Comparison of ENCODE assay signal across 9 mouse cellular contexts in the genomic region with DNA sequence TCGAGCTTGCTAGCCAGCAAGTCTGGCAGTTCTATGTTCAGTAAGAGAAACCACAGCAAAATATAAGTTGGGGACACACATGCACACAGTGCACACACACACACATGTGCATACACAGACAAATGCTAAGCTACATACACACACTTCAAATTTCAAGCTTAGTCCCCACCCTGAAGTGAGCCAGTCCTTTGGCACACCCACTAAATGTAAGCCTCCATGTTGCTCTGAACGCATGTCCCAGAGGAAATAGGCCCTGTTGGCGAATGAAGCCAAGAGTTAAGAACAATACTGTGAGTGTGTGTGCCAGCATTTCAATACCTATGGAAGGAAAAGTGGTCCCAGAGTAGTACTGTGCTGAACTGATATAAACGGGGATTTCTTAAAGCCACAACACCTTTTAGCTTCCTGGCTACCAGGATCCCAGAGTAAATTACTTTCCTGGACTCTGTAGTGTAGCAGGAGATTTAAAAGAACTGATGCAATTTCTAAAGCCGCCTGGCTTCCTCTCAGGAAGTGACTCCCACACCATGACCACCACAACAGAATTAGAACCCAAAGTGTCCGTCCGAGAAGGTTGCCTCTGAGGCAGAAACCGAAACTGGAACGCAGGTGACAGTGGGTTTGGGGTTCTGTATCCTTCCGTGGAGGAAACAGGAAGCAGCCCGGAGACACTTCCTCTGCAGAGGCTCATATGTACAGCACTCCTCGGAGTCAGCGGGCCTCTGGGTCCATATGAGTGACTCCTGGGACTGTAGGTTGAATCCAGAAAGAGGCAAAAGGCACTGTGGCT. TPM values are rescaled to one million over a fixed set of nuclear protein-coding genes. Genes with fewer than 3 reads are reported as not detected.
DNase-seq lines count a peak whose midpoint lies in the region; ATAC-seq and TF ChIP-seq lines count a peak whose summit lies in the region.
"Had no signal": no experiment of that assay in that cellular context is flagged by ENCODE, and none has a peak within 500 bp of the region (broad histone marks: within the 10 kb centered on the region; RNA-seq: fewer than 3 reads in every experiment).

No protein-coding gene starts in this region.

- H3K27ac ChIP-seq in liver, postnatal 0 days (ENCODE audit: low read depth) = peak overlapping the region; percentile 17
- H3K27ac ChIP-seq: neural tube, embryonic 12.5 days had no signal

- H3K4me3 ChIP-seq in liver, postnatal 0 days (ENCODE audit: low read depth, low read length) = peak overlapping the region; percentile 14
- H3K4me3 ChIP-seq: neural tube, embryonic 12.5 days had no signal

- DNase-seq in 416B (ENCODE audit: low read depth) = peak; percentile 86
- peak; percentile 46 for DNase-seq in heart, postnatal 25 days (ENCODE audit: low spot score)
- peak; percentile 56 for DNase-seq in liver, postnatal 0 days
- peak; percentile 81 for DNase-seq in splenic B cell, adult 2 months (ENCODE audit: low read depth, low spot score)
- DNase-seq in left cerebral cortex, postnatal 4 days = no peak
- DNase-seq in urinary bladder, postnatal 4 days (ENCODE audit: low spot score in 2 of 2) = no peak
- DNase-seq in left cerebral cortex, adult 18-20 months (ENCODE audit: low spot score in 2 of 2) = no peak

- H3K9me3 ChIP-seq in liver, postnatal 0 days (ENCODE audit: low read length) = no peaks in the 10 kb centered on the region
- H3K9me3 ChIP-seq: neural tube, embryonic 12.5 days had no signal

- H3K27me3 ChIP-seq in liver, postnatal 0 days (ENCODE audit: insufficient read depth, low read length) = no peaks in the 10 kb centered on the region
- H3K27me3 ChIP-seq in splenic B cell, adult 2 months (ENCODE audit: control insufficient read depth, insufficient read depth, low read length, poor library complexity, severe bottlenecking) = no peaks in the 10 kb centered on the region
- H3K27me3 ChIP-seq: neural tube, embryonic 12.5 days had no signal

- ATAC-seq in activated CD4-positive, CD25-positive, alpha-beta regulatory T cell, adult 4 months = peak; percentile 98
- ATAC-seq in liver, postnatal 0 days = peak; percentile 77

- 35% methylated on average over 13 of the region's 13 CpGs for WGBS in liver, postnatal 0 days (ENCODE audit: insufficient replicate concordance)

- no peak for TF ChIP-seq EP300 in liver, postnatal 0 days (IDR thresholded peaks at IDR 0.05; ENCODE audit: low read depth)

- peaks cover 5% of the 10 kb centered on the region; the same call in 1 of the 2 replicates for H3K4me1 ChIP-seq in liver, postnatal 0 days (ENCODE audit: insufficient read depth)
- H3K4me1 ChIP-seq: neural tube, embryonic 12.5 days had no signal

- H3K9ac ChIP-seq in liver, postnatal 0 days (replicated peaks) = peak overlapping the region; percentile 1; the same call in 1 of the 2 replicates
- H3K9ac ChIP-seq: neural tube, embryonic 12.5 days had no signal

- intact Hi-C loops in heart, postnatal 25 days (cut with DNase I) = loop anchor here (5.0 kb wide), 2 partner anchors 70 to 165 kb away; no protein-coding TSS in a partner anchor
- intact Hi-C loops in left cerebral cortex, postnatal 4 days (cut with DNase I) = no loop called here

- H3K36me3 ChIP-seq in liver, postnatal 0 days (replicated peaks; ENCODE audit: insufficient read depth, low read length) = no peaks in the 10 kb centered on the region
- no peaks in the 10 kb centered on the region for H3K36me3 ChIP-seq in splenic B cell, adult 2 months (ENCODE audit: control insufficient read depth, insufficient read depth, low read length, poor library complexity, severe bottlenecking)
- H3K36me3 ChIP-seq: neural tube, embryonic 12.5 days had no signal

- no peak for TF ChIP-seq CTCF in liver, postnatal 0 days (IDR thresholded peaks at IDR 0.05; ENCODE audit: low read depth)

- H3K4me2 ChIP-seq in liver, postnatal 0 days (ENCODE audit: low read depth, low read length) = peak overlapping the region; percentile 54
- H3K4me2 ChIP-seq: neural tube, embryonic 12.5 days had no signal

RNA-seq across cellular contexts. Expression of a gene that starts 55.8 kb away (rescaled TPM):
- polyA plus RNA-seq in activated CD4-positive, CD25-positive, alpha-beta regulatory T cell, adult 4 months (2017; shearing (Covaris generic)) = 10 to 100 TPM; 11.2 to 13.9 TPM
- 10 to 100 TPM; 82.4 to 84.5 TPM for total RNA-seq in heart, postnatal 25 days (2021)
- 17.3 and 20.3 TPM in 2 replicates for polyA plus RNA-seq in liver, postnatal 0 days (2015; fragmentation: Nextera tagmentation; extraction: Ambion mirVana)
- 10 to 100 TPM; 48.9 to 49.4 TPM for total RNA-seq in left cerebral cortex, postnatal 4 days (2021)
- total RNA-seq in left cerebral cortex, adult 18-20 months (2021) = 10 to 100 TPM; 37.0 to 37.5 TPM

Comparison
In these comparisons a context has a peak if more than half of its experiments do, and no peak if none do; other contexts are left out.
1. DNase-seq: peak in 416B (single experiment), heart, postnatal 25 days (single experiment), liver, postnatal 0 days (single experiment) and splenic B cell, adult 2 months (single experiment); none in left cerebral cortex, postnatal 4 days (single experiment), urinary bladder, postnatal 4 days (0 of 2) and left cerebral cortex, adult 18-20 months (0 of 2).